Mouse (Mus musculus) olfactory bulb, adult 2 months (tissue): ENCODE measurements around the gene Cebpa. TPM values are rescaled to one million over a fixed set of nuclear protein-coding genes. Genes with fewer than 3 reads are reported as not detected.

Experiments used
- H3K27ac ChIP-seq: fragments of 200-500 bp; 2 replicates; pipeline ENCODE4 v1.5.1; 2012; ENCODE audit warnings: low read depth, low read length; ENCODE audit not compliant: insufficient read depth
- H3K4me1 ChIP-seq: fragments of 200-500 bp; 2 replicates; pipeline ENCODE4 v1.6.1; 2012; ENCODE audit warnings: low read length; ENCODE audit not compliant: control insufficient read depth, insufficient read depth
- H3K4me3 ChIP-seq: fragments of 200-500 bp; 2 replicates; pipeline ENCODE4 v1.5.1; 2012; ENCODE audit warnings: mild to moderate bottlenecking, low read depth, low read length, moderate library complexity; ENCODE audit not compliant: insufficient read depth
- CTCF ChIP-seq: fragments of 200-500 bp; IDR thresholded peaks from 2 replicates; pipeline ENCODE4 v1.5.1; 2012; ENCODE audit warnings: low read depth, mild to moderate bottlenecking, low read length, moderate library complexity; ENCODE audit not compliant: insufficient read depth
- POLR2A ChIP-seq: fragments of 200-500 bp; IDR thresholded peaks from 2 replicates; pipeline ENCODE4 v1.6.1; 2012; ENCODE audit warnings: mild to moderate bottlenecking, low read depth, low read length, moderate library complexity; ENCODE audit not compliant: insufficient read depth
- WGBS: fragments of 180-500 bp; shearing (Covaris S2); methylation state at CpG from one replicate; pipeline ENCODE4 v1.1.7; 2018; 5-methylcytosine and 5-hydroxymethylcytosine counted together
- polyA plus RNA-seq: library from polyadenylated mRNA; stranded (reverse); fragments of >200 nt; gene quantifications from 2 replicates; pipeline ENCODE4 v1.2.4, GENCODE M21; 2012; ENCODE audit warnings: low replicate concordance; ENCODE audit not compliant: missing spikeins, insufficient read depth, insufficient read length

Cebpa gene
- polyA plus RNA-seq, 1 experiment = not detected

- TF ChIP-seq CTCF = no peak
- TF ChIP-seq POLR2A = no peak
- Histone ChIP-seq H3K4me3 (no peak overlapping the region), H3K4me1 (peaks cover 14% of the 10 kb centered on the region), H3K27ac (no peak overlapping the region)
- whole genome bisulfite sequencing = 86% methylated on average over 5 of the region's 5 CpGs
Observed at GRCm38 (mm10) chr7:35125971-35126370, 6.9 kb downstream of the Cebpa start.

- WGBS = 33% methylated on average over 10 of the region's 10 CpGs
- Histone ChIP-seq H3K4me1 (peaks cover 14% of the 10 kb centered on the region), H3K27ac (no peak overlapping the region), H3K4me3 (no peak overlapping the region)
- no peak for TF ChIP-seq CTCF
- no peak for TF ChIP-seq POLR2A
Observed at GRCm38 (mm10) chr7:35127001-35127400, 7.9 kb downstream of the Cebpa start.

GRCm38 (mm10) chr7:35127721-35128120 lies 8.6 kb downstream of the Cebpa start:
- H3K4me3 ChIP-seq = no peak overlapping the region
- TF ChIP-seq POLR2A = no peak
- TF ChIP-seq CTCF = no peak
- no peak overlapping the region for H3K27ac ChIP-seq
- 41% methylated on average over 6 of the region's 6 CpGs for WGBS
- peaks cover 14% of the 10 kb centered on the region for H3K4me1 ChIP-seq

GRCm38 (mm10) chr7:35128677-35129567 lies 9.8 kb downstream of the Cebpa start:
- peaks cover 14% of the 10 kb centered on the region for H3K4me1 ChIP-seq
- 65% methylated on average over 17 of the region's 17 CpGs for WGBS
- no peak overlapping the region for H3K4me3 ChIP-seq
- no peak overlapping the region for H3K27ac ChIP-seq
- no peak for TF ChIP-seq POLR2A
- TF ChIP-seq CTCF = no peak

GRCm38 (mm10) chr7:35130059-35130738 lies 11.1 kb downstream of the Cebpa start:
- Histone ChIP-seq H3K4me1 (peaks cover 14% of the 10 kb centered on the region), H3K4me3 (no peak overlapping the region), H3K27ac (no peak overlapping the region)
- WGBS = 84% methylated on average over 13 of the region's 13 CpGs
- no peak for TF ChIP-seq CTCF
- TF ChIP-seq POLR2A = no peak

- no peak for TF ChIP-seq CTCF
- TF ChIP-seq POLR2A = no peak
- Histone ChIP-seq H3K4me1 (peaks cover 14% of the 10 kb centered on the region), H3K4me3 (no peak overlapping the region), H3K27ac (no peak overlapping the region)
- 70% methylated on average over 5 of the region's 5 CpGs for WGBS
Observed at GRCm38 (mm10) chr7:35130888-35131287, 11.8 kb downstream of the Cebpa start.

GRCm38 (mm10) chr7:35131601-35132000 lies 12.5 kb downstream of the Cebpa start:
- TF ChIP-seq POLR2A = no peak
- TF ChIP-seq CTCF = no peak
- Histone ChIP-seq H3K4me3 (no peak overlapping the region), H3K4me1 (peaks cover 14% of the 10 kb centered on the region), H3K27ac (no peak overlapping the region)
- WGBS = 96% methylated on average over 9 of the region's 9 CpGs

GRCm38 (mm10) chr7:35134621-35135020 lies 15.5 kb downstream of the Cebpa start:
- Histone ChIP-seq H3K4me1 (no peaks in the 10 kb centered on the region), H3K27ac (no peak overlapping the region), H3K4me3 (no peak overlapping the region)
- WGBS = 64% methylated on average over 5 of the region's 5 CpGs
- no peak for TF ChIP-seq CTCF
- TF ChIP-seq POLR2A = no peak

- WGBS = 77% methylated on average over 1 of the region's 1 CpGs
- H3K27ac ChIP-seq = no peak overlapping the region
- H3K4me3 ChIP-seq = no peak overlapping the region
- TF ChIP-seq CTCF = no peak
- TF ChIP-seq POLR2A = no peak
- peaks cover 9% of the 10 kb centered on the region; the same call in 1 of the 2 replicates for H3K4me1 ChIP-seq
Observed at GRCm38 (mm10) chr7:35137524-35137923, 18.4 kb downstream of the Cebpa start.
